Mouse (Mus musculus) heart, embryonic 11.5 days (tissue): ENCODE data around the gene Smlr1. TPM values are rescaled to one million over a fixed set of nuclear protein-coding genes. Genes with fewer than 3 reads are reported as not detected.

Experiments used
- polyA plus RNA-seq: library from polyadenylated mRNA; unstranded; fragments of >200 nt; fragmentation: Nextera tagmentation; extraction: Ambion mirVana; gene quantifications from 2 replicates; pipeline ENCODE4 v1.2.1, GENCODE M21; 2014

Smlr1 gene
- polyA plus RNA-seq, 1 experiment from 2014 or later = not detected

Other genes starting within 250 kb of the Smlr1 start
- 28.5 and 31.7 TPM in 2 replicates for gene Akap7, start 228.4 kb downstream of the Smlr1 start, polyA plus RNA-seq
- gene Epb41l2, start 176.5 kb downstream of the Smlr1 start, polyA plus RNA-seq = 51.5 and 54.2 TPM in 2 replicates